Mouse (Mus musculus): ENCODE data around the gene Ntm. TPM values are rescaled to one million over a fixed set of nuclear protein-coding genes. Genes with fewer than 3 reads are reported as not detected.
A peak's percentile ranks its signal among the peaks of the same experiment; 100 is the strongest.

Ntm gene
- polyA plus RNA-seq, 1 experiment from 2014 or later = 20.7 TPM

- Histone ChIP-seq H3K27me3 (ENCODE audit: insufficient read depth, poor library complexity, severe bottlenecking) (no peaks in the 10 kb centered on the region), H3K36me3 (no peaks in the 10 kb centered on the region), H3K27ac (no peak overlapping the region), H3K4me3 (no peak overlapping the region), H3K4me1 (no peaks in the 10 kb centered on the region), H3K9me3 (no peaks in the 10 kb centered on the region)
- 85% methylated on average over 3 of the region's 3 CpGs for WGBS
- no peak for DNase-seq (ENCODE audit: low spot score)
Measured at GRCm38 (mm10) chr9:29298340-29298739, 664.6 kb downstream of the Ntm start.

GRCm38 (mm10) chr9:29296752-29297151 lies 666.2 kb downstream of the Ntm start:
- 71% methylated on average over 3 of the region's 3 CpGs for WGBS
- DNase-seq (ENCODE audit: low spot score) = no peak
- H3K27ac ChIP-seq = no peak overlapping the region
- H3K4me3 ChIP-seq = no peak overlapping the region
- no peaks in the 10 kb centered on the region for H3K36me3 ChIP-seq
- no peaks in the 10 kb centered on the region for H3K9me3 ChIP-seq
- no peaks in the 10 kb centered on the region for H3K4me1 ChIP-seq
- no peaks in the 10 kb centered on the region for H3K27me3 ChIP-seq (ENCODE audit: insufficient read depth, poor library complexity, severe bottlenecking)

GRCm38 (mm10) chr9:29288003-29288704 lies 674.8 kb downstream of the Ntm start:
- Histone ChIP-seq H3K27me3 (ENCODE audit: insufficient read depth, poor library complexity, severe bottlenecking) (no peaks in the 10 kb centered on the region), H3K9me3 (no peaks in the 10 kb centered on the region), H3K4me1 (peaks cover 16% of the 10 kb centered on the region; the same call in 1 of the 2 replicates), H3K27ac (peak overlapping the region; percentile 29; the same call in 1 of the 2 replicates), H3K36me3 (no peaks in the 10 kb centered on the region), H3K4me3 (no peak overlapping the region)
- DNase-seq (ENCODE audit: low spot score) = no peak
- 48% methylated on average over 7 of the region's 7 CpGs for WGBS

GRCm38 (mm10) chr9:29285144-29285543 lies 677.8 kb downstream of the Ntm start:
- no peaks in the 10 kb centered on the region for H3K9me3 ChIP-seq
- peaks cover 16% of the 10 kb centered on the region; the same call in 1 of the 2 replicates for H3K4me1 ChIP-seq
- H3K4me3 ChIP-seq = no peak overlapping the region
- H3K27ac ChIP-seq = no peak overlapping the region
- H3K36me3 ChIP-seq = no peaks in the 10 kb centered on the region
- no peaks in the 10 kb centered on the region for H3K27me3 ChIP-seq (ENCODE audit: insufficient read depth, poor library complexity, severe bottlenecking)
- DNase-seq (ENCODE audit: low spot score) = no peak

- no peak overlapping the region for H3K27ac ChIP-seq
Measured at GRCm38 (mm10) chr9:29272861-29273260, 690.1 kb downstream of the Ntm start.

GRCm38 (mm10) chr9:29269988-29270387 lies 693.0 kb downstream of the Ntm start:
- 77% methylated on average over 6 of the region's 6 CpGs for WGBS
- no peak for DNase-seq (ENCODE audit: low spot score)
- H3K4me3 ChIP-seq = no peak overlapping the region
- H3K27me3 ChIP-seq (ENCODE audit: insufficient read depth, poor library complexity, severe bottlenecking) = no peaks in the 10 kb centered on the region
- H3K27ac ChIP-seq = no peak overlapping the region
- no peaks in the 10 kb centered on the region for H3K9me3 ChIP-seq
- H3K4me1 ChIP-seq = peaks cover 34% of the 10 kb centered on the region
- H3K36me3 ChIP-seq = no peaks in the 10 kb centered on the region

More at GRCm38 (mm10) chr9:29272861-29273260, 690.1 kb downstream of the Ntm start:
- no peaks in the 10 kb centered on the region for H3K27me3 ChIP-seq (ENCODE audit: insufficient read depth, poor library complexity, severe bottlenecking)
- WGBS = 89% methylated on average over 3 of the region's 3 CpGs
- H3K4me3 ChIP-seq = no peak overlapping the region
- no peak for DNase-seq (ENCODE audit: low spot score)
- no peaks in the 10 kb centered on the region for H3K36me3 ChIP-seq
- H3K4me1 ChIP-seq = peaks cover 21% of the 10 kb centered on the region
- no peaks in the 10 kb centered on the region for H3K9me3 ChIP-seq

GRCm38 (mm10) chr9:29269277-29269646 lies 693.7 kb downstream of the Ntm start:
- Histone ChIP-seq H3K9me3 (no peaks in the 10 kb centered on the region), H3K27me3 (ENCODE audit: insufficient read depth, poor library complexity, severe bottlenecking) (no peaks in the 10 kb centered on the region), H3K36me3 (no peaks in the 10 kb centered on the region), H3K4me3 (no peak overlapping the region), H3K27ac (peak overlapping the region; percentile 47), H3K4me1 (peaks cover 38% of the 10 kb centered on the region)
- no peak for DNase-seq (ENCODE audit: low spot score)
- WGBS = 88% methylated on average over 2 of the region's 2 CpGs

- peak overlapping the region; percentile 47 for H3K27ac ChIP-seq
- peaks cover 38% of the 10 kb centered on the region for H3K4me1 ChIP-seq
- H3K36me3 ChIP-seq = no peaks in the 10 kb centered on the region
- H3K27me3 ChIP-seq (ENCODE audit: insufficient read depth, poor library complexity, severe bottlenecking) = no peaks in the 10 kb centered on the region
- no peak overlapping the region for H3K4me3 ChIP-seq
- 43% methylated on average over 10 of the region's 10 CpGs for WGBS
- no peak for DNase-seq (ENCODE audit: low spot score)
- H3K9me3 ChIP-seq = no peaks in the 10 kb centered on the region
Measured at GRCm38 (mm10) chr9:29268583-29269276, 694.2 kb downstream of the Ntm start.

GRCm38 (mm10) chr9:29267663-29268062 lies 695.3 kb downstream of the Ntm start:
- no peak for DNase-seq (ENCODE audit: low spot score)
- Histone ChIP-seq H3K27me3 (ENCODE audit: insufficient read depth, poor library complexity, severe bottlenecking) (no peaks in the 10 kb centered on the region), H3K4me3 (no peak overlapping the region), H3K27ac (no peak overlapping the region), H3K9me3 (no peaks in the 10 kb centered on the region), H3K4me1 (peaks cover 38% of the 10 kb centered on the region), H3K36me3 (no peaks in the 10 kb centered on the region)
- 16% methylated on average over 3 of the region's 3 CpGs for WGBS

- H3K36me3 ChIP-seq = no peaks in the 10 kb centered on the region
- peaks cover 32% of the 10 kb centered on the region for H3K4me1 ChIP-seq
- no peak overlapping the region for H3K4me3 ChIP-seq
- 34% methylated on average over 4 of the region's 4 CpGs for WGBS
- no peaks in the 10 kb centered on the region for H3K27me3 ChIP-seq (ENCODE audit: insufficient read depth, poor library complexity, severe bottlenecking)
- H3K27ac ChIP-seq = peak overlapping the region; percentile 53
- DNase-seq (ENCODE audit: low spot score) = peak; percentile 77
- no peaks in the 10 kb centered on the region for H3K9me3 ChIP-seq
Measured at GRCm38 (mm10) chr9:29265177-29265576, 697.8 kb downstream of the Ntm start.

GRCm38 (mm10) chr9:29262836-29263235 lies 700.1 kb downstream of the Ntm start:
- DNase-seq (ENCODE audit: low spot score) = no peak
- Histone ChIP-seq H3K4me3 (no peak overlapping the region), H3K27me3 (ENCODE audit: insufficient read depth, poor library complexity, severe bottlenecking) (no peaks in the 10 kb centered on the region), H3K9me3 (no peaks in the 10 kb centered on the region), H3K4me1 (peaks cover 17% of the 10 kb centered on the region), H3K27ac (no peak overlapping the region), H3K36me3 (no peaks in the 10 kb centered on the region)
- WGBS = 45% methylated on average over 3 of the region's 3 CpGs

- Histone ChIP-seq H3K4me3 (no peak overlapping the region), H3K36me3 (no peaks in the 10 kb centered on the region), H3K27ac (no peak overlapping the region), H3K27me3 (ENCODE audit: insufficient read depth, poor library complexity, severe bottlenecking) (no peaks in the 10 kb centered on the region), H3K4me1 (no peaks in the 10 kb centered on the region), H3K9me3 (no peaks in the 10 kb centered on the region)
- DNase-seq (ENCODE audit: low spot score) = no peak
- 76% methylated on average over 2 of the region's 2 CpGs for WGBS
Measured at GRCm38 (mm10) chr9:29252866-29253265, 710.1 kb downstream of the Ntm start.

GRCm38 (mm10) chr9:29250813-29251212 lies 712.1 kb downstream of the Ntm start:
- Histone ChIP-seq H3K36me3 (no peaks in the 10 kb centered on the region), H3K27ac (no peak overlapping the region), H3K4me1 (no peaks in the 10 kb centered on the region), H3K27me3 (ENCODE audit: insufficient read depth, poor library complexity, severe bottlenecking) (no peaks in the 10 kb centered on the region), H3K4me3 (no peak overlapping the region), H3K9me3 (no peaks in the 10 kb centered on the region)
- WGBS = 60% methylated on average over 3 of the region's 3 CpGs
- no peak for DNase-seq (ENCODE audit: low spot score)

Measured in heart, embryonic 10.5 days (tissue).